Comparison of ENCODE assay signal across 9 mouse cellular contexts in genomic region chr2:127789651-127790270, GRCm38 (mm10). TPM values are rescaled to one million over a fixed set of nuclear protein-coding genes. Genes with fewer than 3 reads are reported as not detected.
DNase-seq lines count a peak whose midpoint lies in the region; ATAC-seq lines count a peak whose summit lies in the region.
"Had no signal": no experiment of that assay in that cellular context is flagged by ENCODE, and none has a peak within 500 bp of the region (broad histone marks: within the 10 kb centered on the region; RNA-seq: fewer than 3 reads in every experiment).

No protein-coding gene starts in this region.

- peak overlapping the region; percentile 79 for H3K4me2 ChIP-seq in forebrain, embryonic 16.5 days (ENCODE audit: low read length)
- peak overlapping the region; percentile 60 for H3K4me2 ChIP-seq in limb, embryonic 15.5 days
- H3K4me2 ChIP-seq in stomach, embryonic 15.5 days = peak overlapping the region; percentile 71

- ATAC-seq in megakaryocyte, adult 5-6 weeks (ENCODE audit: poor library complexity, severe bottlenecking) = no peak
- no peak for ATAC-seq in forebrain, embryonic 16.5 days
- ATAC-seq in limb, embryonic 15.5 days (ENCODE audit: insufficient number of reproducible peaks, low FRiP score, low TSS enrichment, low read depth) = no peak
- no peak for ATAC-seq in stomach, embryonic 15.5 days (ENCODE audit: insufficient read depth, low FRiP score, low read depth)

- peak overlapping the region; percentile 91 for H3K4me3 ChIP-seq in megakaryocyte, embryonic 14.5 days (replicated peaks)
- H3K4me3 ChIP-seq in forebrain, embryonic 16.5 days (replicated peaks; ENCODE audit: low read length) = peak overlapping the region; percentile 91; the same call in 1 of the 2 replicates
- peak overlapping the region; percentile 80; the same call in 1 of the 2 replicates for H3K4me3 ChIP-seq in limb, embryonic 15.5 days
- H3K4me3 ChIP-seq in stomach, embryonic 15.5 days (replicated peaks) = peak overlapping the region; percentile 78

- H3K36me3 ChIP-seq in megakaryocyte, embryonic 14.5 days (replicated peaks; ENCODE audit: low read length) = no peaks in the 10 kb centered on the region
- H3K36me3 ChIP-seq in forebrain, embryonic 16.5 days (ENCODE audit: control insufficient read depth, insufficient read depth) = no peaks in the 10 kb centered on the region
- H3K36me3 ChIP-seq in limb, embryonic 15.5 days = no peaks in the 10 kb centered on the region
- H3K36me3 ChIP-seq in stomach, embryonic 15.5 days = no peaks in the 10 kb centered on the region

- no peak overlapping the region for H3K9ac ChIP-seq in forebrain, embryonic 16.5 days (replicated peaks; ENCODE audit: low read depth, low read length)
- H3K9ac ChIP-seq in limb, embryonic 15.5 days = no peak overlapping the region
- H3K9ac ChIP-seq in stomach, embryonic 15.5 days = no peak overlapping the region

- no peak overlapping the region for H3K27ac ChIP-seq in forebrain, embryonic 16.5 days (ENCODE audit: low read length)
- H3K27ac ChIP-seq in limb, embryonic 15.5 days = peak overlapping the region; percentile 80; the same call in 1 of the 2 replicates
- no peak overlapping the region for H3K27ac ChIP-seq in stomach, embryonic 15.5 days

- WGBS in forebrain, embryonic 16.5 days = 22% methylated on average over 9 of the region's 9 CpGs
- WGBS in limb, embryonic 15.5 days = 17% methylated on average over 9 of the region's 9 CpGs
- WGBS in stomach, embryonic 15.5 days = 25% methylated on average over 9 of the region's 9 CpGs

- peaks cover 5% of the 10 kb centered on the region for H3K27me3 ChIP-seq in megakaryocyte, embryonic 14.5 days (replicated peaks)
- no peaks in the 10 kb centered on the region for H3K27me3 ChIP-seq in forebrain, embryonic 16.5 days (replicated peaks; ENCODE audit: control insufficient read depth, insufficient read depth, low read length)
- no peaks in the 10 kb centered on the region for H3K27me3 ChIP-seq in limb, embryonic 15.5 days
- no peaks in the 10 kb centered on the region for H3K27me3 ChIP-seq in stomach, embryonic 15.5 days (replicated peaks)

- no peaks in the 10 kb centered on the region for H3K9me3 ChIP-seq in megakaryocyte, embryonic 14.5 days
- no peaks in the 10 kb centered on the region for H3K9me3 ChIP-seq in forebrain, embryonic 16.5 days (ENCODE audit: control insufficient read depth, low read length)
- no peaks in the 10 kb centered on the region for H3K9me3 ChIP-seq in limb, embryonic 15.5 days
- no peaks in the 10 kb centered on the region for H3K9me3 ChIP-seq in stomach, embryonic 15.5 days

- no peak for DNase-seq in spleen, postnatal 36 days (ENCODE audit: low spot score in 2 of 2)
- DNase-seq in yolk sac, embryonic 10.5 days (ENCODE audit: low spot score) = no peak
- DNase-seq in left cerebral cortex, adult 9 months (ENCODE audit: low spot score in 2 of 2) = no peak

- peaks cover 32% of the 10 kb centered on the region for H3K4me1 ChIP-seq in megakaryocyte, embryonic 14.5 days
- peaks cover 25% of the 10 kb centered on the region for H3K4me1 ChIP-seq in forebrain, embryonic 16.5 days (replicated peaks; ENCODE audit: control insufficient read depth, insufficient read depth, low read length)
- peaks cover 20% of the 10 kb centered on the region for H3K4me1 ChIP-seq in limb, embryonic 15.5 days
- peaks cover 11% of the 10 kb centered on the region for H3K4me1 ChIP-seq in stomach, embryonic 15.5 days

RNA-seq across cellular contexts. Expression of gene Nphp1, which starts 1.1 kb away (rescaled TPM):
- polyA plus RNA-seq in megakaryocyte, embryonic 14.5 days (2012; ENCODE audit: insufficient read depth, low replicate concordance) = 0.95 TPM in 1 of 2 replicates, not detected in the other
- total RNA-seq in megakaryocyte, adult 5-6 weeks (2015) = 0.84 and 2.1 TPM in 2 replicates
- total RNA-seq in megakaryocyte, adult 5-6 weeks (2017) = 0.24 and 1.7 TPM in 2 replicates
- polyA plus RNA-seq in forebrain, embryonic 16.5 days (2015; fragmentation: Nextera tagmentation; extraction: Ambion mirVana) = 17.6 and 17.9 TPM in 2 replicates
- 24.5 and 27.4 TPM in 2 replicates for polyA plus RNA-seq in limb, embryonic 15.5 days (2015; fragmentation: Nextera tagmentation; extraction: Ambion mirVana)
- 24.9 and 25.0 TPM in 2 replicates for polyA plus RNA-seq in stomach, embryonic 15.5 days (2015; fragmentation: Nextera tagmentation; extraction: Ambion mirVana)

RNA-seq across cellular contexts. Expression of gene Mtln, which starts 2.5 kb away (rescaled TPM):
- 97.8 and 136 TPM in 2 replicates for polyA plus RNA-seq in megakaryocyte, embryonic 14.5 days (2012; ENCODE audit: insufficient read depth, low replicate concordance)
- 8.0 and 9.0 TPM in 2 replicates for total RNA-seq in megakaryocyte, adult 5-6 weeks (2015)
- total RNA-seq in megakaryocyte, adult 5-6 weeks (2017) = 11.8 and 28.5 TPM in 2 replicates
- polyA plus RNA-seq in forebrain, embryonic 16.5 days (2015; fragmentation: Nextera tagmentation; extraction: Ambion mirVana) = 29.5 and 30.1 TPM in 2 replicates
- polyA plus RNA-seq in limb, embryonic 15.5 days (2015; fragmentation: Nextera tagmentation; extraction: Ambion mirVana) = 36.3 and 41.8 TPM in 2 replicates
- polyA plus RNA-seq in stomach, embryonic 15.5 days (2015; fragmentation: Nextera tagmentation; extraction: Ambion mirVana) = 39.1 and 43.5 TPM in 2 replicates

RNA-seq across cellular contexts. Expression of gene Bub1, which starts 41.9 kb away (rescaled TPM):
- polyA plus RNA-seq in megakaryocyte, embryonic 14.5 days (2012; ENCODE audit: insufficient read depth, low replicate concordance) = 0.63 TPM in 1 of 2 replicates, not detected in the other
- 52.6 and 56.4 TPM in 2 replicates for total RNA-seq in megakaryocyte, adult 5-6 weeks (2015)
- total RNA-seq in megakaryocyte, adult 5-6 weeks (2017) = 52.9 and 55.4 TPM in 2 replicates
- 21.9 and 24.6 TPM in 2 replicates for polyA plus RNA-seq in forebrain, embryonic 16.5 days (2015; fragmentation: Nextera tagmentation; extraction: Ambion mirVana)
- 34.7 and 36.8 TPM in 2 replicates for polyA plus RNA-seq in limb, embryonic 15.5 days (2015; fragmentation: Nextera tagmentation; extraction: Ambion mirVana)
- 36.9 and 45.5 TPM in 2 replicates for polyA plus RNA-seq in stomach, embryonic 15.5 days (2015; fragmentation: Nextera tagmentation; extraction: Ambion mirVana)
- total RNA-seq: neutrophil, adult 5-6 weeks had no signal

RNA-seq across cellular contexts. Expression of gene Acoxl, which starts 48.9 kb away (rescaled TPM):
- polyA plus RNA-seq in megakaryocyte, embryonic 14.5 days (2012; ENCODE audit: insufficient read depth, low replicate concordance) = not detected in 2 replicates
- 0.56 and 0.57 TPM in 2 replicates for total RNA-seq in megakaryocyte, adult 5-6 weeks (2015)
- 0.11 and 0.28 TPM in 2 replicates for total RNA-seq in megakaryocyte, adult 5-6 weeks (2017)
- polyA plus RNA-seq in forebrain, embryonic 16.5 days (2015; fragmentation: Nextera tagmentation; extraction: Ambion mirVana) = not detected in 2 replicates
- polyA plus RNA-seq in limb, embryonic 15.5 days (2015; fragmentation: Nextera tagmentation; extraction: Ambion mirVana) = 0.09 TPM in 1 of 2 replicates, not detected in the other
- polyA plus RNA-seq in stomach, embryonic 15.5 days (2015; fragmentation: Nextera tagmentation; extraction: Ambion mirVana) = 0.19 and 0.22 TPM in 2 replicates

Comparison
In these comparisons a context has a peak if more than half of its experiments do, and no peak if none do; other contexts are left out.
1. RNA of gene Bub1, which starts 41.9 kb away (polyA plus RNA-seq): 36.9 to 45.5 TPM in stomach, embryonic 15.5 days, 34.7 to 36.8 TPM in limb, embryonic 15.5 days and 21.9 to 24.6 TPM in forebrain, embryonic 16.5 days; 0.63 TPM in megakaryocyte, embryonic 14.5 days; every median in the first group is over 10 times any median in the second.
2. Peak in every context shown above with its lines, with median percentiles within 50 percentile points of each other: H3K4me3 ChIP-seq and H3K4me2 ChIP-seq.